Mouse (Mus musculus) A20 (cell line): ENCODE measurements at regions not wholly inside any gene's neighbourhood (a gene's known extent, or its start where the extent isn't known, plus 50 kb on each side); places are given as distances from the start of the nearest gene placed in this dataset.

Experiments
- DNase-seq: peaks from one replicate; pipeline ENCODE4 v3.0.0-alpha.2; 2011; ENCODE audit warnings: low read depth, low spot score

- no peak for DNase-seq
These were observed 173.8 kb upstream of the Gm4791 start for GRCm38 (mm10) chr9:46824703-46825102.

- DNase-seq: no peak
These were observed 178.7 kb upstream of the Gm4791 start for GRCm38 (mm10) chr9:46819808-46820207.

- DNase-seq: no peak
These were observed 179.2 kb upstream of the Gm4791 start for GRCm38 (mm10) chr9:46819376-46819775.

GRCm38 (mm10) chr9:46816126-46816525 is 182.4 kb upstream of the Gm4791 start:
- DNase-seq: no peak

GRCm38 (mm10) chr9:46814478-46815241 is 183.9 kb upstream of the Gm4791 start:
- DNase-seq: no peak

- no peak for DNase-seq
These were observed 188.3 kb upstream of the Gm4791 start for GRCm38 (mm10) chr9:46810266-46810665.

- DNase-seq: no peak
These were observed 203.1 kb upstream of the Gm4791 start for GRCm38 (mm10) chr9:46795446-46795845.

GRCm38 (mm10) chr9:46789036-46789435 is 209.5 kb upstream of the Gm4791 start:
- no peak for DNase-seq

- DNase-seq: no peak
These were observed 210.1 kb upstream of the Gm4791 start for GRCm38 (mm10) chr9:46788456-46788855.

GRCm38 (mm10) chr9:46784355-46784975 is 214.1 kb upstream of the Gm4791 start:
- DNase-seq: no peak

- DNase-seq: no peak
These were observed 214.8 kb upstream of the Gm4791 start for GRCm38 (mm10) chr9:46783597-46784354.

GRCm38 (mm10) chr9:46781681-46782080 is 216.9 kb upstream of the Gm4791 start:
- DNase-seq: no peak

- DNase-seq: no peak
These were observed 219.8 kb upstream of the Gm4791 start for GRCm38 (mm10) chr9:46778769-46779168.

GRCm38 (mm10) chr9:46774821-46775220 is 223.7 kb upstream of the Gm4791 start:
- no peak for DNase-seq

- DNase-seq: no peak
These were observed 238.3 kb upstream of the Gm4791 start for GRCm38 (mm10) chr9:46760247-46760646.

GRCm38 (mm10) chr9:46757005-46757672 is 241.4 kb upstream of the Gm4791 start:
- no peak for DNase-seq

GRCm38 (mm10) chr9:46751981-46752380 is 246.6 kb upstream of the Gm4791 start:
- no peak for DNase-seq

GRCm38 (mm10) chr9:46749441-46749840 is 249.1 kb upstream of the Gm4791 start:
- no peak for DNase-seq

GRCm38 (mm10) chr9:46746266-46746665 is 252.3 kb upstream of the Gm4791 start:
- no peak for DNase-seq

GRCm38 (mm10) chr9:46740496-46740895 is 258.0 kb upstream of the Gm4791 start:
- DNase-seq: no peak

- DNase-seq: no peak
These were observed 259.2 kb upstream of the Gm4791 start for GRCm38 (mm10) chr9:46739341-46739740.

GRCm38 (mm10) chr9:46738634-46739033 is 259.9 kb upstream of the Gm4791 start:
- no peak for DNase-seq
